Mouse (Mus musculus) E14TG2a.4 (cell line): ENCODE data around the gene Gtf2a2.

Experiments
- CTCF ChIP-seq: conservative IDR thresholded peaks from 2 replicates; pipeline ENCODE4 v1.5.1; 2014; ENCODE audit warnings: low read length
- NANOG ChIP-seq: IDR thresholded peaks from 2 replicates; pipeline ENCODE4 v1.6.1; 2014; ENCODE audit warnings: borderline replicate concordance, low read length, mixed read lengths
- POU5F1 ChIP-seq: IDR thresholded peaks from 2 replicates; pipeline ENCODE4 v1.6.1; 2014; ENCODE audit warnings: low read length, borderline replicate concordance

- TF ChIP-seq CTCF (no peak), POU5F1 (no peak), NANOG (no peak)
These were observed 35.9 kb downstream of the Gtf2a2 start for GRCm38 (mm10) chr9:70048280-70048679.
